Mouse (Mus musculus): ENCODE results near the gene Defb19. TPM values are rescaled to one million over a fixed set of nuclear protein-coding genes. Genes with fewer than 3 reads are reported as not detected.

Gene Defb19
- polyA plus RNA-seq, 1 experiment from 2014 or later = not detected

DNA sequence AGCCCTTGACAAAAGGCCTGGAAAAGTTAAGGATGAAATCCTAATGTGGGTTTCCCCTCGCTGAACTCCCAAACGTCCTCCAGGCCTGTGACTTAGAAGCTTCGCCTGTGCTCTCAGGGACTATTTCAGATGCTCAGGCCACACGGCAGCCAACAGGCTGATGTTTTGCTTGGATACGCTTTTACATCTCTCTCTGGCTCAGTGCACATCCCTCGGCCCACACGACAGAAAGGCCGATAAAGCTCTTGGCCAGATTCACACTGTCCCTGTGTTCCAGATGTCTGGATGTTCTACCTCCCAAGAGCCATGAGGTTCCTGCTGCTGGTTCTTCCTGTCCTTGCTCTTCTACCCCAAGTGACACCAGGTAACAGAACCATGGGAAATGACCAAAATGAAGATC lies 6.6 kb downstream of the Defb19 start:
- WGBS = 89% methylated on average over 8 of the region's 8 CpGs
- Histone ChIP-seq H3K9ac (no peak overlapping the region), H3K9me3 (no peaks in the 10 kb centered on the region), H3K4me3 (no peak overlapping the region), H3K27me3 (no peaks in the 10 kb centered on the region), H3K4me2 (no peak overlapping the region), H3K36me3 (no peaks in the 10 kb centered on the region), H3K27ac (no peak overlapping the region), H3K4me1 (no peaks in the 10 kb centered on the region)
- ATAC-seq (ENCODE audit: insufficient number of reproducible peaks, low FRiP score, low TSS enrichment, low read depth) = no peak

DNA sequence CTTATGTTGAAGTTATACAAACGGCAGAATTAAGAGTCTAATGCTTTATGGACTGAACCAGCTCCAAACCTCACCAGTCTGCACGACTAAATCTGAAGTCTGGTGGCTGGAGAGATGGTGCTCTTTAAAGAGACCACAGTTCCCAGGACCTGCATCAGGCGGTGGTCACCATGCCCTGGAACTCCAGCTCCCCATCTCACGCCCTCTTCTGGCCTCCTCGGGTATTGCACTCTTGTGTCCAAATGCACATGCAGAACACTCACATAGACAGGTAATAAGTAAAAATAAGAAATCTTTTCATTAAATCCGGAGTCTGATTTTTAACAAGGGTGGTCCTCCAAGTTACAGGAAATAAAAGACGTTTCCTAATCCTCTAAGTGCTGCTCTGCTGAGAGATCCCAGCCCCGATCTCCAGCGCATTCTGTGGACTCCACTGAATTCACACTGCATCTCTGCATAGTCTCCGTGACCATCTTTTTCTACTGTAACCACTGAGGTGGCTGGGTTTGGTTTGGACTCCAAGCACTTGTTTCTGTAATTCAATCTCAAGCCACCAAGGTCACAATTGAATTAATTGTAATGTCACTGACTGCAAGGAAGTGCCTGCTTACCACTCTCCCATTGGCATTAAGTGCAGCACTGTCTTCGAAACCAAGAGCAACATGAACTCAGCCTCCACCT lies 7.9 kb downstream of the Defb19 start, which contains the start of gene Defb21:
Gene Defb21 (plus strand): TSS at position 631 of the 681 bp plus-strand sequence.
- Histone ChIP-seq H3K27me3 (no peaks in the 10 kb centered on the region), H3K27ac (no peak within 1 kb of the TSS), H3K4me2 (no peak within 1 kb of the TSS), H3K4me1 (no peaks in the 10 kb centered on the region), H3K4me3 (no peak within 1 kb of the TSS), H3K9ac (no peak within 1 kb of the TSS), H3K9me3 (no peaks in the 10 kb centered on the region), H3K36me3 (no peaks in the 10 kb centered on the region)
- no peak for ATAC-seq (ENCODE audit: insufficient number of reproducible peaks, low FRiP score, low TSS enrichment, low read depth)
- 64% methylated on average over 11 of the region's 11 CpGs for WGBS

DNA sequence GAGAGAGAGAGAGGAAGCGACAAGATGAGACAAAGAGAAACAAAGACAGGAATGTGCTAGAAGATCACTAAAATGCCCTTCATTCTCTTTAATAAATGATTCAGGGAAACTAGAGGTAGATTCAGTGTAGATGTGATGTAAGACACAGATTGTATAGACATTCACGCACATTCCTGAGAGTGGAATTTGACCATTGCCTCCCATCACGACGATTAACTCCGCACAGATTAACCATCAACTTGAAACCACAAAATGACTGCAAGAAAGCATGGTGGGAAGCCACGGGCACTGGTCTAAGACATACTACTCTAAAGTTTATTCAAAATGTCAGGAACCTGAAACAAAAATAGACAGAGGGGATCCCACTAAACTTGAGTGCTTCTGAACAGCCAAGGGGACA lies 9.8 kb downstream of the Defb19 start:
- no peak overlapping the region for H3K4me2 ChIP-seq
- no peaks in the 10 kb centered on the region for H3K9me3 ChIP-seq
- H3K36me3 ChIP-seq = no peaks in the 10 kb centered on the region
- H3K4me1 ChIP-seq = no peaks in the 10 kb centered on the region
- H3K9ac ChIP-seq = no peak overlapping the region
- H3K27ac ChIP-seq = no peak overlapping the region
- WGBS = 75% methylated on average over 6 of the region's 6 CpGs
- H3K27me3 ChIP-seq = no peaks in the 10 kb centered on the region
- ATAC-seq (ENCODE audit: insufficient number of reproducible peaks, low FRiP score, low TSS enrichment, low read depth) = no peak
- H3K4me3 ChIP-seq = no peak overlapping the region

DNA sequence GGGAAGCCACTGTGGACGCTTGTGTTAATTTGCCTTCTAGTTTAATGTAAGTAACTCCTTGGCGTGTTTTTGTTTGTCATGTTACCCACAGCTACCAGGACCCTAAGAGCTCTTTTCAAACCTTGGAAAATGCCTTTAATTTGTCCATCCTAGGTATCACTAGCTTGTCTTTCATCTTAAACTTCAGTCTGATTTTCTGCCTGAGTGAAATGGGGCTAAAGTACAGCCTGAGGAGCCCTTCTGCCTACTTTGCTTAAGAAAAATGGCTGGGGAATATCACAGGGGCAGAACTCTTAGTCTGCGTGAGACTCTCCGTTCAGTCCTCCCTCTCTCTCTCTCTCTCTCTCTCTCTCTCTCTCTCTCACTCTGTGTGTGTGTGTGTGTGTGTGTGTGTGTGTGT lies 10.2 kb downstream of the Defb19 start:
- Histone ChIP-seq H3K4me1 (no peaks in the 10 kb centered on the region), H3K4me2 (no peak overlapping the region), H3K27me3 (no peaks in the 10 kb centered on the region), H3K9ac (no peak overlapping the region), H3K4me3 (no peak overlapping the region), H3K9me3 (no peaks in the 10 kb centered on the region), H3K27ac (no peak overlapping the region), H3K36me3 (no peaks in the 10 kb centered on the region)
- no peak for ATAC-seq (ENCODE audit: insufficient number of reproducible peaks, low FRiP score, low TSS enrichment, low read depth)
- WGBS = 69% methylated on average over 4 of the region's 4 CpGs

GRCm38 (mm10) chr2:152569038-152569437 lies 11.1 kb downstream of the Defb19 start, which contains the start of gene Gm17416:
Gene Gm17416, plus strand, starts transcription at chr2:152569338.
- WGBS = 84% methylated on average over 5 of the region's 5 CpGs
- no peak within 1 kb of the TSS for H3K27ac ChIP-seq
- no peaks in the 10 kb centered on the region for H3K4me1 ChIP-seq
- no peaks in the 10 kb centered on the region for H3K9me3 ChIP-seq
- H3K4me2 ChIP-seq = no peak within 1 kb of the TSS
- ATAC-seq (ENCODE audit: insufficient number of reproducible peaks, low FRiP score, low TSS enrichment, low read depth) = no peak
- no peaks in the 10 kb centered on the region for H3K36me3 ChIP-seq
- H3K9ac ChIP-seq = no peak within 1 kb of the TSS
- no peak within 1 kb of the TSS for H3K4me3 ChIP-seq
- H3K27me3 ChIP-seq = no peaks in the 10 kb centered on the region

- no peak overlapping the region for H3K27ac ChIP-seq
- no peaks in the 10 kb centered on the region for H3K36me3 ChIP-seq
- WGBS = 87% methylated on average over 7 of the region's 7 CpGs
- no peaks in the 10 kb centered on the region for H3K9me3 ChIP-seq
- H3K9ac ChIP-seq = no peak overlapping the region
- ATAC-seq (ENCODE audit: insufficient number of reproducible peaks, low FRiP score, low TSS enrichment, low read depth) = no peak
- H3K27me3 ChIP-seq = no peaks in the 10 kb centered on the region
- H3K4me1 ChIP-seq = no peaks in the 10 kb centered on the region
- no peak overlapping the region for H3K4me3 ChIP-seq
- H3K4me2 ChIP-seq = no peak overlapping the region
Measured at GRCm38 (mm10) chr2:152556655-152557054, 23.5 kb downstream of the Defb19 start.

- H3K9ac ChIP-seq = no peak overlapping the region
- no peak overlapping the region for H3K4me2 ChIP-seq
- H3K9me3 ChIP-seq = no peaks in the 10 kb centered on the region
- no peaks in the 10 kb centered on the region for H3K4me1 ChIP-seq
- WGBS = 12% methylated on average over 16 of the region's 16 CpGs
- H3K36me3 ChIP-seq = no peaks in the 10 kb centered on the region
- no peak overlapping the region for H3K27ac ChIP-seq
- H3K4me3 ChIP-seq = no peak overlapping the region
- 0 out of 2 replicates have a peak, but pooled peaks cover 3% of the 10 kb centered on the region for H3K27me3 ChIP-seq
- ATAC-seq (ENCODE audit: insufficient number of reproducible peaks, low FRiP score, low TSS enrichment, low read depth) = no peak
Measured at GRCm38 (mm10) chr2:152553774-152554423, 26.2 kb downstream of the Defb19 start.

DNA sequence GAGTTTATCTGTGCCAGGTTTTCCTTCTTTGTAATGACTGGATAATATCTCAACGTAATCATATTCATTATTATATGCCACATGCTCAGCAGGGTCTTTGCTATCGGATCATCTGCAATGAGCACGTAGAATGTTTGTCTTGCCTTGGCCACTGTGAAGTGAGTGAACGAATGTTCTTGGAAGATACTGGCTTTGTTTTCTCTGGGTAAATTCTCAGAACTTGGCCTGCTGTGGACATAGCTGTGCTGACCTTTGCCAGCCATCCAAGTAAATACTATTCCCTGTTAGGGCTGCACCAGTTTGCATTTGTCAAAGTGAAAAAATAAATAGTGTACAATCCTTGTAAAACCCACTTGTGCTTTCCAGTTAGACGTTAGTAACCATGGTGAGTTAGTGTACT lies 32.0 kb downstream of the Defb19 start:
- no peak for ATAC-seq (ENCODE audit: insufficient number of reproducible peaks, low FRiP score, low TSS enrichment, low read depth)
- Histone ChIP-seq H3K4me2 (no peak overlapping the region), H3K27ac (no peak overlapping the region), H3K36me3 (no peaks in the 10 kb centered on the region), H3K9ac (no peak overlapping the region), H3K4me3 (no peak overlapping the region), H3K4me1 (no peaks in the 10 kb centered on the region), H3K27me3 (0 out of 2 replicates have a peak, but pooled peaks cover 3% of the 10 kb centered on the region), H3K9me3 (no peaks in the 10 kb centered on the region)
- WGBS = 81% methylated on average over 5 of the region's 5 CpGs

GRCm38 (mm10) chr2:152544691-152545090 lies 35.4 kb downstream of the Defb19 start:
- 14% methylated on average over 4 of the region's 4 CpGs for WGBS
- H3K27ac ChIP-seq = no peak overlapping the region
- H3K36me3 ChIP-seq = no peaks in the 10 kb centered on the region
- H3K9me3 ChIP-seq = no peaks in the 10 kb centered on the region
- ATAC-seq (ENCODE audit: insufficient number of reproducible peaks, low FRiP score, low TSS enrichment, low read depth) = no peak
- H3K4me2 ChIP-seq = no peak overlapping the region
- no peaks in the 10 kb centered on the region for H3K27me3 ChIP-seq
- 0 out of 2 replicates have a peak, but pooled peaks cover 3% of the 10 kb centered on the region for H3K4me1 ChIP-seq
- no peak overlapping the region for H3K4me3 ChIP-seq
- no peak overlapping the region for H3K9ac ChIP-seq

GRCm38 (mm10) chr2:152543478-152543877 lies 36.6 kb downstream of the Defb19 start:
- Histone ChIP-seq H3K4me1 (peaks cover 6% of the 10 kb centered on the region; the same call in 1 of the 2 replicates), H3K36me3 (no peaks in the 10 kb centered on the region), H3K9ac (no peak overlapping the region), H3K9me3 (no peaks in the 10 kb centered on the region), H3K27ac (no peak overlapping the region), H3K4me3 (no peak overlapping the region), H3K4me2 (no peak overlapping the region), H3K27me3 (no peaks in the 10 kb centered on the region)
- ATAC-seq (ENCODE audit: insufficient number of reproducible peaks, low FRiP score, low TSS enrichment, low read depth) = no peak
- WGBS = 43% methylated on average over 4 of the region's 4 CpGs

GRCm38 (mm10) chr2:152542897-152543296 lies 37.2 kb downstream of the Defb19 start:
- Histone ChIP-seq H3K4me2 (no peak overlapping the region), H3K4me3 (no peak overlapping the region), H3K27me3 (no peaks in the 10 kb centered on the region), H3K9me3 (no peaks in the 10 kb centered on the region), H3K9ac (no peak overlapping the region), H3K27ac (no peak overlapping the region), H3K36me3 (no peaks in the 10 kb centered on the region), H3K4me1 (peaks cover 6% of the 10 kb centered on the region; the same call in 1 of the 2 replicates)
- 77% methylated on average over 2 of the region's 2 CpGs for WGBS
- no peak for ATAC-seq (ENCODE audit: insufficient number of reproducible peaks, low FRiP score, low TSS enrichment, low read depth)

DNA sequence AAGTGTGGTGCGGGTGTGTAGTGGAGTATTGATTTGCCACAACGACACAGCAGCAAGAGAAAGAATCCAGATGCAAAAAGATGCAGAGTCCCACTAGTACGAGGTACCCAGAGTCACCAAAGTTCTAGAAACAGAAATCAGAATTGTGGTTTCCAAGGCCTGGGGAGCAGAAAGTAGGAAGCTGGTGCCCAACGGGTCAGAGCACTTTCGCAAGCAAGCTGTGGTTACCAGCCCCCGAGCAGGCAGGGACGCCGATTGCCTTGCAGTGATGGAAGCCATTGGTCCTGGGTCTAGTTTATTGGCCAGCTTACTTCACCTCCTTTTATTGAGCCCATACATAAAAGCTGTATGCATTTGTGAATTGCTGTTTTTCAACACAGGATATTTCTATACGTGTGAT lies 38.1 kb downstream of the Defb19 start:
- WGBS = 71% methylated on average over 9 of the region's 9 CpGs
- no peak for ATAC-seq (ENCODE audit: insufficient number of reproducible peaks, low FRiP score, low TSS enrichment, low read depth)

More for the DNA sequence above, 38.1 kb downstream of the Defb19 start:
- H3K4me2 ChIP-seq = no peak overlapping the region
- no peak overlapping the region for H3K4me3 ChIP-seq
- no peak overlapping the region for H3K9ac ChIP-seq
- peaks cover 6% of the 10 kb centered on the region; the same call in 1 of the 2 replicates for H3K4me1 ChIP-seq
- no peaks in the 10 kb centered on the region for H3K27me3 ChIP-seq
- H3K9me3 ChIP-seq = no peaks in the 10 kb centered on the region
- no peaks in the 10 kb centered on the region for H3K36me3 ChIP-seq
- no peak overlapping the region for H3K27ac ChIP-seq
